ENCODE assay signal across 8 mouse cellular contexts in genomic region chr17:28879931-28880391, GRCm38 (mm10). TPM values are rescaled to one million over a fixed set of nuclear protein-coding genes. Genes with fewer than 3 reads are reported as not detected.
DNase-seq lines count a peak whose midpoint lies in the region; ATAC-seq and TF ChIP-seq lines count a peak whose summit lies in the region.

No protein-coding gene starts in this region.

- H3K4me3 ChIP-seq in embryonic facial prominence, embryonic 11.5 days (ENCODE audit: low read depth, low read length), result no peak overlapping the region
- 0 out of 2 replicates have a peak overlapping the region, but pooled peaks have one; percentile 8 for H3K4me3 ChIP-seq in heart, embryonic 11.5 days (ENCODE audit: low read depth, low read length)
- H3K4me3 ChIP-seq in kidney, postnatal 0 days (replicated peaks; ENCODE audit: low read depth, low read length), result no peak overlapping the region
- no peak overlapping the region for H3K4me3 ChIP-seq in liver, embryonic 13.5 days (replicated peaks)
- H3K4me3 ChIP-seq in neural tube, embryonic 13.5 days, result no peak overlapping the region

- peak; percentile 70 for DNase-seq in A20 (ENCODE audit: low read depth, low spot score)
- DNase-seq in adrenal gland, postnatal 10 days, result peak; percentile 86
- DNase-seq in embryonic facial prominence, embryonic 11.5 days (ENCODE audit: low spot score), result peak; percentile 87
- peak; percentile 81 for DNase-seq in kidney, postnatal 0 days (ENCODE audit: low spot score)
- peak; percentile 65 for DNase-seq in liver, embryonic 13.5 days
- peak; percentile 89 for DNase-seq in testis, postnatal 10 days (ENCODE audit: low spot score)

- H3K4me2 ChIP-seq in embryonic facial prominence, embryonic 11.5 days (ENCODE audit: low read depth, low read length), result no peak overlapping the region
- H3K4me2 ChIP-seq in heart, embryonic 11.5 days, result 0 out of 2 replicates have a peak overlapping the region, but pooled peaks have one; percentile 31
- H3K4me2 ChIP-seq in kidney, postnatal 0 days (ENCODE audit: low read length), result peak overlapping the region; percentile 26; the same call in 1 of the 2 replicates
- no peak overlapping the region for H3K4me2 ChIP-seq in liver, embryonic 13.5 days
- H3K4me2 ChIP-seq in neural tube, embryonic 13.5 days, result peak overlapping the region; percentile 35

- H3K27me3 ChIP-seq in embryonic facial prominence, embryonic 11.5 days (ENCODE audit: control insufficient read depth, insufficient read depth, low read length), result no peaks in the 10 kb centered on the region
- H3K27me3 ChIP-seq in heart, embryonic 11.5 days (ENCODE audit: control insufficient read depth, insufficient read depth, low read length), result peaks cover 15% of the 10 kb centered on the region
- no peaks in the 10 kb centered on the region for H3K27me3 ChIP-seq in kidney, postnatal 0 days (ENCODE audit: insufficient read depth, low read length)
- peaks cover 35% of the 10 kb centered on the region for H3K27me3 ChIP-seq in liver, embryonic 13.5 days
- H3K27me3 ChIP-seq in neural tube, embryonic 13.5 days, result peaks cover 8% of the 10 kb centered on the region

- TF ChIP-seq CTCF in kidney, postnatal 0 days (IDR thresholded peaks at IDR 0.05; ENCODE audit: low read depth), result peak; percentile 93

- H3K9ac ChIP-seq in embryonic facial prominence, embryonic 11.5 days (replicated peaks; ENCODE audit: low read length), result 0 out of 2 replicates have a peak overlapping the region, but pooled peaks have one; percentile 4
- H3K9ac ChIP-seq in heart, embryonic 11.5 days (ENCODE audit: low read depth, low read length), result 0 out of 2 replicates have a peak overlapping the region, but pooled peaks have one; percentile 43
- H3K9ac ChIP-seq in kidney, postnatal 0 days (ENCODE audit: low read depth, low read length), result no peak overlapping the region
- H3K9ac ChIP-seq in liver, embryonic 13.5 days, result no peak overlapping the region
- peak overlapping the region; percentile 35; the same call in 1 of the 2 replicates for H3K9ac ChIP-seq in neural tube, embryonic 13.5 days

- H3K36me3 ChIP-seq in embryonic facial prominence, embryonic 11.5 days (replicated peaks; ENCODE audit: control insufficient read depth, insufficient read depth, low read depth, low read length), result no peaks in the 10 kb centered on the region
- no peaks in the 10 kb centered on the region for H3K36me3 ChIP-seq in heart, embryonic 11.5 days (ENCODE audit: control insufficient read depth, insufficient read depth, low read length)
- no peaks in the 10 kb centered on the region for H3K36me3 ChIP-seq in kidney, postnatal 0 days (ENCODE audit: insufficient read depth, low read length)
- H3K36me3 ChIP-seq in liver, embryonic 13.5 days, result no peaks in the 10 kb centered on the region
- H3K36me3 ChIP-seq in neural tube, embryonic 13.5 days, result no peaks in the 10 kb centered on the region

- no peaks in the 10 kb centered on the region for H3K9me3 ChIP-seq in embryonic facial prominence, embryonic 11.5 days (replicated peaks; ENCODE audit: control insufficient read depth, low read length)
- no peaks in the 10 kb centered on the region for H3K9me3 ChIP-seq in heart, embryonic 11.5 days (replicated peaks; ENCODE audit: control insufficient read depth, low read length)
- no peaks in the 10 kb centered on the region for H3K9me3 ChIP-seq in kidney, postnatal 0 days (replicated peaks; ENCODE audit: low read length)
- no peaks in the 10 kb centered on the region for H3K9me3 ChIP-seq in liver, embryonic 13.5 days (replicated peaks)
- no peaks in the 10 kb centered on the region for H3K9me3 ChIP-seq in neural tube, embryonic 13.5 days

- no peak for ATAC-seq in embryonic facial prominence, embryonic 11.5 days (replicated peaks; ENCODE audit: insufficient number of reproducible peaks, low FRiP score, low TSS enrichment, low read depth)
- ATAC-seq in heart, embryonic 11.5 days (replicated peaks; ENCODE audit: insufficient number of reproducible peaks, low FRiP score, low TSS enrichment), result no peak
- no peak for ATAC-seq in kidney, postnatal 0 days (replicated peaks; ENCODE audit: low FRiP score, low read depth)
- ATAC-seq in liver, embryonic 13.5 days (ENCODE audit: low read depth), result no peak
- ATAC-seq in neural tube, embryonic 13.5 days (ENCODE audit: low read depth), result peak; percentile 28; the same call in 1 of the 2 replicates

- 6% methylated on average over 18 of the region's 18 CpGs for WGBS in embryonic facial prominence, embryonic 11.5 days
- 5% methylated on average over 18 of the region's 18 CpGs for WGBS in heart, embryonic 11.5 days (ENCODE audit: insufficient replicate concordance)
- 7% methylated on average over 18 of the region's 18 CpGs for WGBS in kidney, postnatal 0 days
- WGBS in liver, embryonic 13.5 days (ENCODE audit: insufficient replicate concordance), result 9% methylated on average over 18 of the region's 18 CpGs
- WGBS in neural tube, embryonic 13.5 days, result 5% methylated on average over 18 of the region's 18 CpGs

- no peaks in the 10 kb centered on the region for H3K4me1 ChIP-seq in embryonic facial prominence, embryonic 11.5 days (ENCODE audit: control insufficient read depth, insufficient read depth, low read length)
- peaks cover 11% of the 10 kb centered on the region; the same call in 1 of the 2 replicates for H3K4me1 ChIP-seq in heart, embryonic 11.5 days (ENCODE audit: control insufficient read depth, insufficient read depth, low read length)
- no peaks in the 10 kb centered on the region for H3K4me1 ChIP-seq in kidney, postnatal 0 days (replicated peaks; ENCODE audit: insufficient read depth, low read length)
- H3K4me1 ChIP-seq in liver, embryonic 13.5 days (replicated peaks), result peaks cover 24% of the 10 kb centered on the region
- peaks cover 14% of the 10 kb centered on the region for H3K4me1 ChIP-seq in neural tube, embryonic 13.5 days (replicated peaks)

- H3K27ac ChIP-seq in embryonic facial prominence, embryonic 11.5 days (replicated peaks; ENCODE audit: low read depth, low read length), result no peak overlapping the region
- H3K27ac ChIP-seq in heart, embryonic 11.5 days (ENCODE audit: low read depth, low read length), result no peak overlapping the region
- no peak overlapping the region for H3K27ac ChIP-seq in kidney, postnatal 0 days
- H3K27ac ChIP-seq in liver, embryonic 13.5 days, result no peak overlapping the region
- H3K27ac ChIP-seq in neural tube, embryonic 13.5 days (replicated peaks), result no peak overlapping the region

RNA-seq across cellular contexts. Expression of gene Pnpla1, which starts 21.8 kb away (rescaled TPM):
- not detected for total RNA-seq in adrenal gland, postnatal 10 days (2021)
- not detected in 2 replicates for polyA plus RNA-seq in embryonic facial prominence, embryonic 11.5 days (2014; fragmentation: Nextera tagmentation; extraction: Ambion mirVana)
- polyA plus RNA-seq in heart, embryonic 11.5 days (2014; fragmentation: Nextera tagmentation; extraction: Ambion mirVana), result 0.06 TPM in 1 of 2 replicates, not detected in the other
- not detected in 2 replicates for polyA plus RNA-seq in kidney, postnatal 0 days (2015; fragmentation: Nextera tagmentation; extraction: Ambion mirVana)
- polyA plus RNA-seq in liver, embryonic 13.5 days (2015; fragmentation: Nextera tagmentation; extraction: Ambion mirVana), result not detected in 2 replicates
- not detected in 2 replicates for polyA plus RNA-seq in neural tube, embryonic 13.5 days (2015; fragmentation: Nextera tagmentation; extraction: Ambion mirVana)

RNA-seq across cellular contexts. Expression of gene 4930539E08Rik, which starts 35.2 kb away (rescaled TPM):
- under 1 TPM; 0.09 to 0.12 TPM for total RNA-seq in adrenal gland, postnatal 10 days (2021)
- polyA plus RNA-seq in embryonic facial prominence, embryonic 11.5 days (2014; fragmentation: Nextera tagmentation; extraction: Ambion mirVana), result 0.13 and 0.46 TPM in 2 replicates
- 0.06 TPM in 1 of 2 replicates, not detected in the other for polyA plus RNA-seq in heart, embryonic 11.5 days (2014; fragmentation: Nextera tagmentation; extraction: Ambion mirVana)
- polyA plus RNA-seq in kidney, postnatal 0 days (2015; fragmentation: Nextera tagmentation; extraction: Ambion mirVana), result 0.24 and 0.41 TPM in 2 replicates
- polyA plus RNA-seq in liver, embryonic 13.5 days (2015; fragmentation: Nextera tagmentation; extraction: Ambion mirVana), result 0.08 and 0.15 TPM in 2 replicates
- polyA plus RNA-seq in neural tube, embryonic 13.5 days (2015; fragmentation: Nextera tagmentation; extraction: Ambion mirVana), result 0.25 and 0.29 TPM in 2 replicates

Comparison
In these comparisons a context has a peak if more than half of its experiments do, and no peak if none do; other contexts are left out.
1. H3K4me2 ChIP-seq: peak in heart, embryonic 11.5 days (single experiment), kidney, postnatal 0 days (single experiment) and neural tube, embryonic 13.5 days (single experiment); none in embryonic facial prominence, embryonic 11.5 days (single experiment) and liver, embryonic 13.5 days (single experiment).
2. H3K9ac ChIP-seq: peak in embryonic facial prominence, embryonic 11.5 days (single experiment), heart, embryonic 11.5 days (single experiment) and neural tube, embryonic 13.5 days (single experiment); none in kidney, postnatal 0 days (single experiment) and liver, embryonic 13.5 days (single experiment).
3. Peak in every context shown above with its lines, with median percentiles within 50 percentile points of each other: DNase-seq.